Mouse (Mus musculus) gonadal fat pad, adult 2 months (tissue): ENCODE results near the gene Impdh1. TPM values are rescaled to one million over a fixed set of nuclear protein-coding genes. Genes with fewer than 3 reads are reported as not detected.

Source experiments
- DNase-seq: peaks from one replicate; pipeline ENCODE4 v3.0.0-alpha.2; 2012; ENCODE audit warnings: low read depth
- polyA plus RNA-seq: library from polyadenylated mRNA; depleted of rRNA; stranded (reverse); fragments of >200 nt; gene quantifications from 2 replicates; pipeline ENCODE4 v1.2.3, GENCODE M21; 2012

Impdh1 gene
- polyA plus RNA-seq, 1 experiment = 36.5 TPM

DNA sequence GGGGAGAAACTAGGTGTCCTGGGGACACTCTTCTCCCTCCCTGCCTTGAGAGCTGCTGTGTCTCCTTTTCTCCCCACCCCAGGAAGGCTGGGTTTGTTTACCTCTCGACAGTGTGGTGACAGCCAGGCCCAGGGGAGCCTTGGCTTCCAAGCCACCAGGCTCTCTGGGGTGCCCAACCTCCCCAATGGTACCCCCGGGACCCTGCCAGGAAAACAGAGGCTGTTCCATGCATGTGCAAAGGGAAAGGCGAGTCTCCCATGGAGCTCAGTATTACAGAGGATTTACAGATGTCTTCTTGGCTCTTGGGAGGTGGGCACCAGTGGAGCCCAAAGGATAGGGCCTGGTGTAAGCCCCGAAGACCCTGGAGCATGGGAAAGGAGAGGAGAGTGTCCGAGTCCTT, 2.7 kb downstream of the Impdh1 start:
- DNase-seq = no peak

GRCm38 (mm10) chr6:29211806-29212492, 4.2 kb downstream of the Impdh1 start:
- no peak for DNase-seq

DNA sequence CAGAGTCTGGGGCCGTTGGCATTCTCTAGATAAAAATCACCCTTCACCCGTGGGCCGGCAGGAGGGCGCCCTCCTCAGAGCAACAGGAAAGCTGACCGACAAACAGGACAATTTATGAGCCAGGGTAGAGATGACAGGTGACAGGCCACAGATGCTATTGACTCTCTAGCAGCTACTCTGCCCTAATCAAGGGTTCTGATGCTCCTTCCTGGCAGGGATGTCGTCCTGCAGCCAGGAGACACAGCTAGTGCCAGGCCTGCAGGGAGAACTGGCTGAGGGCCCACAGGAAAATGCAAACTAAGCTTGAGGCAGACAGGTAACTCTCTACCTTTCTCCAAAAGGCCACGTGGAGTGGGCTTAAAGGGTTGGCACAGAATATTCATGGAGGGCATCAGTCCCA, 5.0 kb downstream of the Impdh1 start:
- DNase-seq = no peak

- DNase-seq = no peak
Measured at GRCm38 (mm10) chr6:29210231-29210936, 5.8 kb downstream of the Impdh1 start.

GRCm38 (mm10) chr6:29208178-29208577, 8.0 kb downstream of the Impdh1 start:
- DNase-seq = no peak

DNA sequence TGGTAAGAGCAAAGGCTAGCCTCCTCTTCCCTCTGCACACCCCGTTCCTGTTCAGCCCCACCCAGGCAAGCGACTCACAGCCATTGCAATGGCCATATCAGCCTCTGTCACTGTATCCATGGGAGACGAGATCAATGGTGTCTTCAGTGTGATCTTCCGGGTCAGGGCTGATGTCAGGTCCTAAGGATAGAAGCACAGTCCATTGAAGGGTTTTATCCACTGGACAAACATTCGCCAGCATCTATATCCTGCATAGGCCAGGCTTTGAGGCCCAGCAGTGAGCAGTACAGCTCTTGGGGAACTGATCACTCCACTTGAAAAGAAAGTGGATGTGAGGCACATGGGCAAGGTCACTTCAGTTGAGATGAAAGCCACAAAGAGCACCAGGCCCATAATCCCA, 9.1 kb downstream of the Impdh1 start:
- DNase-seq = no peak

GRCm38 (mm10) chr6:29206006-29206405, 10.2 kb downstream of the Impdh1 start:
- DNase-seq = no peak

DNA sequence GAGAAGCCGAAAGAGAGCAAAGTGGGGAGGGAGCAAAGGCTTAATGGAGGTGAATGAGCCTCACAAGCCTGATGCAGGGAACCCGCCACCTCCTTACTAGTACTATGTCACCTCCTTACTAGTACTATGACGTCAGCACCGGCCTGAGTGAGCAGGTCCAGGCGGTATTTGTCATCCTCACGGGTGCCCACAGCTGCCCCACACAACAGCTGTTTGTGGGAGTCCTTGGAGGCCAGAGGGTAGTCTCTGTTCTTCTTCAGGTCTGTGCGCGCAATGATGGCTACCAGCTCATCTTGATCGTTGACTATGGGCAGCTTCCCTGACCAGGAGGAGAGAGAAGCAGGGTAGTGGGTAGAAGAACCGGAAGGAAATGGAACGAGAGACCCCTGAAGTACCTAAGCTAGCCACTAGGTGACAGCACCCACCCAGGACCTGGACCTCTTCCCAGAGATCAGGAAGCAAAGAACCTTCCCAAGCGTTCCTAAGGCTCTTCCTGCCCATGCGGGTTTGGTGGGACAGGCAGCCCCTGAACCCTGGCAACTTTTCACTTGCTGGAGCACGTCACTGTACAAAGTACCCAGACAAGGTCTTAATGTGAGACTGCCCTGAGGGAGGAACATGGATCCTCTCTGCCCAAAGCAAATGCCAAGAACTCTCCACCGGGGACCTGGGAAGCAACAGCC, 11.1 kb downstream of the Impdh1 start:
- no peak for DNase-seq

- DNase-seq = no peak
Measured at GRCm38 (mm10) chr6:29203861-29204585, 12.1 kb downstream of the Impdh1 start.

DNA sequence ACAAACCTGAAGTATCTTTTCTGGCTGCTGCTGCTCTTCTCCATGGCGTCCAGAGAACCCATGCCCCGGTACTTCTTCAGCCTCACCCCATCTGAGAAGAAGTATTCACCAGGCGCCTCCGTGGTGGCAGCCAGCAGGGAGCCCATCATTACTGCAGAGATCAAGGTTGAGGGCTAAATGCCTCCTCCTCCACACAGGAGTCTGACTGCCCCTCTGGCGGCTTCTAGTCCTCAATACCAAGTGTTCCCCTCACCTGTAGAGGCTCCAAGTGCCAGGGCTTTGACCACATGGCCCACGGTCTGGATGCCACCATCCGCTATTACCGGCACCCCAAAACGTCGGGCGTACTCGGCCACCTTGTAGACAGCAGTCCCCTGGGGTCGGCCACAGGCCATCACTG, 13.1 kb downstream of the Impdh1 start:
- DNase-seq = no peak

- DNase-seq = no peak
Measured at GRCm38 (mm10) chr6:29201988-29202387, 14.2 kb downstream of the Impdh1 start.

- no peak for DNase-seq
Measured at GRCm38 (mm10) chr6:29201341-29201740, 14.8 kb downstream of the Impdh1 start.

DNA sequence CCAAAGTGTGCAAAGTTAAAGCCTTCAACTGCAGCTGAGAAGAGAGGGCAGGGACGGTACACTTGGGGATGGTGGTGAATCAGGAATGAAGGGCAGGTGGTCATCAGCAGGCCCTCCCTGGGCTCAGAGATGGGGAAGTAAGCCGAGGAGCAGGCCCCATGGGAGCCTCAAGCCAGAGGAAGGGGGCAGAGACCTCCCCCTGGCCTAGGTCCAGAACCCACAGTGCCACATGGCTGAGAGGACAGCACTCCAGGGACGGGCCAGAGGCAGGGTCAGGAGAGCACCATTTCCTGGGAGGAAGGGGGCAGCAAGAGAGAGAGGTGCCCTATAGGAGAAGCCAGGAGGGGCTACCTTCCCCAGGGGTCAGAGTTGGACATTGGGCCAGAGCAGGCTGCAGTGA, 15.7 kb downstream of the Impdh1 start:
- no peak for DNase-seq

- DNase-seq = no peak
Measured at GRCm38 (mm10) chr6:29199223-29199855, 16.8 kb downstream of the Impdh1 start.

DNA sequence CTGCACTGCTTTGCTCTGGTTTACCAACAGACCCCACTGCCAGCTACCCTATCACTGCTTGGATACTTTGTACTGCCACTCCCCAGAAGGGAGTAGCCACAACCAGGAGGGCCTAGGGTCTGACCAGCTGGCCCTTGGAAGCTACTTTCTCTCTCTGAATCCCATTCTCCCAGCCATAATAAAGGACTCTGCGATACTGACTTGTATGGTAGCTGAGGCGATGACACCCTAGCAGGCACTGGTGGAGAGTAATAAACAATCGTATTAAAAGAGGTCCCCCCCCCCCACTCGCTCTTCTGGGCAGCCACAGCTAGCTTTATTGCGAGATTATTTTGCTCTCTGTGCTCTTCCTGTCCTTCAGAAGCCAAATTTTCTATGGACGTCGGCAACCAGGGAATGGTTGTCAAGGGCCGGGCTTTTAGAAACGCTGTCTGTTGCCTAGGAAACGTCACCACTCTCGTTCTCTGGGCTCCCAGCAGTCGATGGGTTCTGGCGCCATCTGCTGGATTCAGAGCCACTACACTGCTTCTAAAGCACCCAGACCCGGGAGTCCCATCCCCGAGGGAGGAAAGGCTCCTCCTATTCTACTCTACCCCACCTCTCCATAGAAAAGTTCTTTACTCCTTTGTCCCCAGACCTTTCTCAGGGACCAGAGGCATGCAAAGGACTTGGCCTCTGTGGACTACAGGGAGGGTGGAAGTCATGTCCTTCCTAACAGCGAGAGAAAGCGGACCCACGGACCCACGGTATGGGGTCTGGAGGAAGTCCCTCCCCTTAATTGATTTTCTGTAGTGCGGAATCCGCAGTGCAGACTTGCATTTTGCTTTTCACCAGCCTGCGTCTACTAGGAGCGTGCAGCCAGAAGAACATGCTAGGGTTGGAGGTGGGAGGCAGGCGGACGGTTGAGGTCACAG, 17.6 kb downstream of the Impdh1 start:
- DNase-seq = no peak

DNA sequence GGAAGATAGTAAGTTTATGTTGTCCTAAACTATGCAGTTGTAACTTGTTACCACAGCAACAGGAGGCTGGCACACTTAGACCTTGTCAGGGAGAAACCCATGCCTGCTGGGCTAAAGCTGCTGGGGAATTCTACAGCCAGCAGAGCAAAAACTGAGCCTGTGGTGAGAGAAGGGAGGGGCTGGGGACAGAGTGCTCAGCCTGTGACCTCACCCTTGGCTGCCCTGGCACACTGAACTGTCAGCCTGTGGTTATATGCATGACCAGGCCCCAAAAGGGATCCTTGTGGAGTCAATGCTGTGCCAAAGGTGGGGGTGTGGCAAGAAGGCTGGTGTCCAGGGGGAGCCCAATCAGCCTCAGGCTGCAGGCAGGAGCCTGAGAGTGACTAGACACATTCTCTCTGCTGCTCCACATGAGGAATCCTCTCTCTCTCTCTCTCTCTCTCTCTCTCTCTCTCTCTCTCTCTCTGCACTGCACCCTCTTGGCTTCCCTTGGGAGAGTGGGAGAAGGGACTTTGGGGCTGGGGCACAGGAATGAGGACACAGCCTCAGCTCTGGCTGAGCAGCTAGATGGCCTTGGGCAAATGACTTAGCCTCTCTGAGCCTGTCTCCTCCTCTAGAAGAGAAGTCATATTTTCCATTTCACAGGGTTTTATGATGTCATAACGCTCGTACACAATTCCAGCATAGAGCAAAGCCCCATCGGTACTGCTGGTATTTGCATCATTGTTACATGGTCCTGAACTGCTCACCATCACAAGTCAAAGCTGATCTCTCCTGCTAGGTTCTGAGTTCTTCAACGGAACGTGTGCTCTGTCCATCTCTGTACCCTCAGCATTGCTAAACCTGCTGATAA, 20.1 kb downstream of the Impdh1 start:
- no peak for DNase-seq

GRCm38 (mm10) chr6:29195146-29195545, 21.0 kb downstream of the Impdh1 start:
- DNase-seq = no peak

DNA sequence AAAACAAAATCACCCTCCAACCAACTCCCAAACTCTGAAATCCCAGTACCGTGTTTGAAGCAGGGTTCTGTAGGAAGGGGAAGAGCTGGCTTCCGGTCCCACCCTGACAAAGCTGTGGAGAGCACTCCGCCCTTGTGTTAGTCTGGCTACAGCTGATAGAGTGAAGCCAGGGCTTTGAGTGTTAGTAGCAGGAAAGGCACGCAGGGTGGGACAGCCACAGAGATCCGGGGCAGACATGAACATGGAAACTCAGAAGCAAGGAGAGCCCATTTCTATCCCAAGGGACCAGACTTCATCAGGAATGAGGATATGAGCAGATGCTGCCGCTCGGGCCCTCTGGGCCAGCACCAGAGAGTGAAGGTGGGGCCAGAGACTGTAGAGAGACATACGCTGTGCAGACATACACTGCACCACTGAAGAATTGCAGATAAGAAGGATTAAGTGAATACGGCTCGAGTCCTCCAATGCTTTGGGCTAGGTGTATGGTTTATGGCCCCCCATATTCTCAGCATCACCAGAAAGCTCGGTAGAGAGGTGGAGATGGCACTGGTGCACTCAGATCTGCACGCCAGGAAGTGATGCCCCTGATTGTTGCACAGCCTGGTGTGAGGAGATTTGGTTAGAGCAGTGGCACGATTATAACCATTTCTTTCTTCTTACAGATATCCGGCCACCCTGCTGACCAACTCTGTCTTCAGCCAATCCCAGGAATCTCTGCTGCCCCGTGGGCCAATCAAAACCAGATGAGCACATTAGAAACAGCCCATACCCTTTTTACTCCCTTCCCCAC, 22.0 kb downstream of the Impdh1 start:
- no peak for DNase-seq

- no peak for DNase-seq
Measured at GRCm38 (mm10) chr6:29187936-29188335, 28.2 kb downstream of the Impdh1 start.
